Mouse (Mus musculus) CD4-positive, CD25-positive, alpha-beta regulatory T cell, adult 4 months (primary cell): Measurements from ENCODE around the gene Rassf2. TPM values are rescaled to one million over a fixed set of nuclear protein-coding genes. Genes with fewer than 3 reads are reported as not detected.

Source experiments
- ATAC-seq: one replicate; pipeline ENCODE4 v1.8.0; 2017
- polyA plus RNA-seq, 2 experiments: library from polyadenylated mRNA; unstranded; fragments of 100-300 nt; shearing (Covaris generic); gene quantifications; one replicate each; pipeline ENCODE4 v1.2.1; 2017

The Rassf2 gene
- polyA plus RNA-seq, 2 experiments from 2014 or later, result 67.6 to 113 TPM

GRCm38 (mm10) chr2:131952961-131953538 is 77.0 kb downstream of the Rassf2 start:
- ATAC-seq, result no peak

- ATAC-seq, result no peak
These were observed 77.6 kb downstream of the Rassf2 start for GRCm38 (mm10) chr2:131952456-131952855.

GRCm38 (mm10) chr2:131950598-131951095 is 79.4 kb downstream of the Rassf2 start, which contains the start of gene Prnd:
Gene Prnd (plus strand): TSS chr2:131950861.
- peak; percentile 92 for ATAC-seq

- peak; percentile 61 for ATAC-seq
These were observed 80.1 kb downstream of the Rassf2 start for GRCm38 (mm10) chr2:131949767-131950597.

GRCm38 (mm10) chr2:131948916-131949639 is 81.0 kb downstream of the Rassf2 start:
- no peak for ATAC-seq

- ATAC-seq, result no peak
These were observed 81.9 kb downstream of the Rassf2 start for GRCm38 (mm10) chr2:131948156-131948555.

- ATAC-seq, result no peak
These were observed 83.7 kb downstream of the Rassf2 start for GRCm38 (mm10) chr2:131946351-131946750.

GRCm38 (mm10) chr2:131945765-131946164 is 84.3 kb downstream of the Rassf2 start:
- no peak for ATAC-seq

GRCm38 (mm10) chr2:131945225-131945624 is 84.8 kb downstream of the Rassf2 start:
- ATAC-seq, result no peak

GRCm38 (mm10) chr2:131944370-131944769 is 85.7 kb downstream of the Rassf2 start:
- no peak for ATAC-seq

GRCm38 (mm10) chr2:131941501-131941900 is 88.6 kb downstream of the Rassf2 start:
- no peak for ATAC-seq

GRCm38 (mm10) chr2:131940506-131940905 is 89.6 kb downstream of the Rassf2 start:
- no peak for ATAC-seq

Other genes starting within 250 kb of the Rassf2 start
- not detected for gene Erv3, start 170.5 kb downstream of the Rassf2 start, polyA plus RNA-seq
- 10 to 100 TPM; 11.8 to 12.3 TPM for gene Prnp, start 120.3 kb downstream of the Rassf2 start, polyA plus RNA-seq
- gene Prn, start 120.3 kb downstream of the Rassf2 start, polyA plus RNA-seq, result not detected
- under 1 TPM in 1 of 2 experiments, not detected in 1; 0.19 TPM for gene Prnd, start 79.4 kb downstream of the Rassf2 start, polyA plus RNA-seq
- 10 to 100 TPM; 14.0 to 16.4 TPM for gene Slc23a2, start 114.8 kb upstream of the Rassf2 start, polyA plus RNA-seq
- gene Tmem230, start 217.5 kb upstream of the Rassf2 start, polyA plus RNA-seq, result 10 to 100 TPM; 30.1 to 39.8 TPM
- 100 to 1,000 TPM; 137 to 146 TPM for gene Pcna, start 223.1 kb upstream of the Rassf2 start, polyA plus RNA-seq
- 10 to 100 TPM; 19.5 to 25.8 TPM for gene Cds2, start 232.9 kb upstream of the Rassf2 start, polyA plus RNA-seq